Mouse (Mus musculus): ENCODE measurements around the gene Vps53.
"Not testable (repeated sequence)": the region's sequence is repeated elsewhere in the genome, so short reads cannot be mapped to it uniquely, and the experiment has no call there.

Gene Vps53

GRCm38 (mm10) chr11:76015814-76016213 lies 163.6 kb downstream of the Vps53 start:
- DNase-seq (ENCODE audit: low spot score): no peak

- no peak for DNase-seq (ENCODE audit: low spot score)
Observed at GRCm38 (mm10) chr11:76015251-76015650, 164.2 kb downstream of the Vps53 start.

GRCm38 (mm10) chr11:76010838-76011624 lies 168.4 kb downstream of the Vps53 start:
- no peak for DNase-seq (ENCODE audit: low spot score)

- DNase-seq (ENCODE audit: low spot score): no peak
Observed at GRCm38 (mm10) chr11:76009101-76009500, 170.3 kb downstream of the Vps53 start.

GRCm38 (mm10) chr11:76008162-76008561 lies 171.3 kb downstream of the Vps53 start:
- DNase-seq (ENCODE audit: low spot score): no peak

- DNase-seq (ENCODE audit: low spot score): not testable (repeated sequence)
Observed at GRCm38 (mm10) chr11:76004276-76004675, 175.2 kb downstream of the Vps53 start.

GRCm38 (mm10) chr11:76001237-76001878 lies 178.1 kb downstream of the Vps53 start:
- DNase-seq (ENCODE audit: low spot score): no peak

- DNase-seq (ENCODE audit: low spot score): no peak
Observed at GRCm38 (mm10) chr11:76000701-76001100, 178.7 kb downstream of the Vps53 start.

GRCm38 (mm10) chr11:75999440-76000155 lies 179.8 kb downstream of the Vps53 start, which contains the start of gene 1700016K19Rik:
Gene 1700016K19Rik, plus strand, starts transcription at chr11:75999912.
- DNase-seq (ENCODE audit: low spot score): peak; percentile 94
